Comparison of ENCODE assay signal across 20 mouse cellular contexts in the genomic region with DNA sequence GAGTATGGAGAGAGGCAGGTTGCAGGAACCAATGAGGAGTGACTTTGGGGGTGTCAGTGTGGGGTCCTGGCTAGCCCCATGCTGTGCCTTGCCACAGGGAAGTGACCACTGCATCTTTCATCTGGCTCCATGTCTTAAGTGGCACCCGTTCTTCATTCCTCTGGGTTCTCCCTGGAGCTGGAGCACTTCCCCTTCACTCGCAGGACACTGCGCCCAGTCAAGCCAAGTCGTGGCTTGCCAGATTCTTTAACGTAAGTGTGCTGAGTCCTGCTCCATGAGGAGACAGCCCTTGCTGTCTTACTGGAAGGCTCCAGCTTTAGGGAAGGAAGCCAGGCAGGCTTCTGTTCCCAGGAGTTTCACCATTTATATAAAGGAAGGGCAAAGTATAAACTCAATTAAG.
DNase-seq lines count a peak whose midpoint lies in the region; ATAC-seq lines count a peak whose summit lies in the region.
"Had no signal": no experiment of that assay in that cellular context is flagged by ENCODE, and none has a peak within 500 bp of the region (broad histone marks: within the 10 kb centered on the region; RNA-seq: fewer than 3 reads in every experiment).

No protein-coding gene starts in this region.

- H3K9me3 ChIP-seq in heart, embryonic 11.5 days (replicated peaks; ENCODE audit: control insufficient read depth, low read length): no peaks in the 10 kb centered on the region
- H3K9me3 ChIP-seq: embryonic facial prominence, embryonic 15.5 days; forebrain, embryonic 10.5 days; forebrain, embryonic 13.5 days; forebrain, embryonic 15.5 days had no signal

- H3K27ac ChIP-seq in heart, embryonic 11.5 days (ENCODE audit: low read depth, low read length): no peak overlapping the region
- H3K27ac ChIP-seq: embryonic facial prominence, embryonic 13.5 days; embryonic facial prominence, embryonic 15.5 days; forebrain, embryonic 10.5 days; forebrain, embryonic 13.5 days; forebrain, embryonic 15.5 days had no signal

- no peak for ATAC-seq in heart, embryonic 11.5 days (replicated peaks; ENCODE audit: insufficient number of reproducible peaks, low FRiP score, low TSS enrichment)
- ATAC-seq: forebrain, embryonic 13.5 days; forebrain, embryonic 15.5 days had no signal

- peak; percentile 57 for DNase-seq in heart, adult 11 months
- DNase-seq in spleen, postnatal 4 days (ENCODE audit: low spot score in 2 of 2): peak; percentile 6 to 46
- DNase-seq in spleen, adult 12 weeks (ENCODE audit: low spot score): no peak
- DNase-seq: adrenal gland, adult 2 months; adrenal gland, postnatal 10 days; adrenal gland, postnatal 25 days; cerebellum, adult 11 months; cerebellum, adult 18-20 months; cerebellum, adult 8-10 months; cerebellum, adult 9-11 months; cerebellum, postnatal 14 days; cerebellum, postnatal 36 days; embryo, embryonic 11 days had no signal

- no peaks in the 10 kb centered on the region for H3K36me3 ChIP-seq in heart, embryonic 11.5 days (ENCODE audit: control insufficient read depth, insufficient read depth, low read length)
- H3K36me3 ChIP-seq: embryonic facial prominence, embryonic 13.5 days; embryonic facial prominence, embryonic 15.5 days; forebrain, embryonic 10.5 days; forebrain, embryonic 15.5 days had no signal

- 79% methylated on average over 5 of the region's 5 CpGs for WGBS in heart, embryonic 11.5 days (ENCODE audit: insufficient replicate concordance)

- H3K4me1 ChIP-seq in heart, embryonic 11.5 days (ENCODE audit: control insufficient read depth, insufficient read depth, low read length): no peaks in the 10 kb centered on the region
- H3K4me1 ChIP-seq: embryonic facial prominence, embryonic 15.5 days; forebrain, embryonic 10.5 days; forebrain, embryonic 15.5 days had no signal

- no peak overlapping the region for H3K9ac ChIP-seq in heart, embryonic 11.5 days (ENCODE audit: low read depth, low read length)
- H3K9ac ChIP-seq: embryonic facial prominence, embryonic 13.5 days; embryonic facial prominence, embryonic 15.5 days; forebrain, embryonic 13.5 days; forebrain, embryonic 15.5 days had no signal

- no peak overlapping the region for H3K4me3 ChIP-seq in heart, embryonic 11.5 days (ENCODE audit: low read depth, low read length)
- H3K4me3 ChIP-seq: embryonic facial prominence, embryonic 13.5 days; embryonic facial prominence, embryonic 15.5 days; erythroblast, embryonic 14.5 days; forebrain, embryonic 10.5 days; forebrain, embryonic 13.5 days; forebrain, embryonic 15.5 days had no signal

- H3K27me3 ChIP-seq in heart, embryonic 11.5 days (ENCODE audit: control insufficient read depth, insufficient read depth, low read length): no peaks in the 10 kb centered on the region
- H3K27me3 ChIP-seq: embryonic facial prominence, embryonic 13.5 days; embryonic facial prominence, embryonic 15.5 days; forebrain, embryonic 13.5 days; forebrain, embryonic 15.5 days had no signal

- no peak overlapping the region for H3K4me2 ChIP-seq in heart, embryonic 11.5 days
- H3K4me2 ChIP-seq: embryonic facial prominence, embryonic 13.5 days; embryonic facial prominence, embryonic 15.5 days; forebrain, embryonic 13.5 days; forebrain, embryonic 15.5 days had no signal
